Mouse (Mus musculus): ENCODE results near the gene Kdm1b. TPM values are rescaled to one million over a fixed set of nuclear protein-coding genes. Genes with fewer than 3 reads are reported as not detected.

Gene Kdm1b
- polyA plus RNA-seq, 1 experiment, result 0.45 TPM

GRCm38 (mm10) chr13:47053971-47054370 lies 10.7 kb downstream of the Kdm1b start:
- H3K4me3 ChIP-seq (replicated peaks), result peak overlapping the region; percentile 23
- no peaks in the 10 kb centered on the region for H3K27me3 ChIP-seq (replicated peaks)
- H3K9me3 ChIP-seq, result no peaks in the 10 kb centered on the region
- no peak for TF ChIP-seq GATA1 (IDR thresholded peaks at IDR 0.05; ENCODE audit: borderline replicate concordance, low read length)
- TF ChIP-seq FLI1 (IDR thresholded peaks at IDR 0.05; ENCODE audit: low read length), result no peak
- peaks cover 69% of the 10 kb centered on the region for H3K36me3 ChIP-seq (replicated peaks; ENCODE audit: low read length)
- H3K4me1 ChIP-seq, result peaks cover 15% of the 10 kb centered on the region

- Histone ChIP-seq H3K9me3 (no peaks in the 10 kb centered on the region), H3K4me1 (peaks cover 15% of the 10 kb centered on the region), H3K4me3 (replicated peaks) (peak overlapping the region; percentile 46), H3K27me3 (replicated peaks) (no peaks in the 10 kb centered on the region), H3K36me3 (replicated peaks; ENCODE audit: low read length) (peaks cover 68% of the 10 kb centered on the region)
- no peak for TF ChIP-seq FLI1 (IDR thresholded peaks at IDR 0.05; ENCODE audit: low read length)
- TF ChIP-seq GATA1 (IDR thresholded peaks at IDR 0.05; ENCODE audit: borderline replicate concordance, low read length), result no peak
These were observed 12.8 kb downstream of the Kdm1b start for GRCm38 (mm10) chr13:47056126-47056525.

- TF ChIP-seq FLI1 (IDR thresholded peaks at IDR 0.05; ENCODE audit: low read length), result no peak
- TF ChIP-seq GATA1 (IDR thresholded peaks at IDR 0.05; ENCODE audit: borderline replicate concordance, low read length), result no peak
- H3K4me1 ChIP-seq, result peaks cover 15% of the 10 kb centered on the region
- peaks cover 68% of the 10 kb centered on the region for H3K36me3 ChIP-seq (replicated peaks; ENCODE audit: low read length)
These were observed 13.5 kb downstream of the Kdm1b start for GRCm38 (mm10) chr13:47056781-47057180.

GRCm38 (mm10) chr13:47062756-47063155 lies 19.5 kb downstream of the Kdm1b start:
- H3K4me1 ChIP-seq, result peaks cover 18% of the 10 kb centered on the region
- no peak overlapping the region for H3K4me3 ChIP-seq (replicated peaks)
- TF ChIP-seq FLI1 (IDR thresholded peaks at IDR 0.05; ENCODE audit: low read length) (no peak), GATA1 (IDR thresholded peaks at IDR 0.05; ENCODE audit: borderline replicate concordance, low read length) (no peak)
- no peaks in the 10 kb centered on the region for H3K27me3 ChIP-seq (replicated peaks)
- H3K9me3 ChIP-seq, result no peaks in the 10 kb centered on the region
- peaks cover 74% of the 10 kb centered on the region for H3K36me3 ChIP-seq (replicated peaks; ENCODE audit: low read length)

More at GRCm38 (mm10) chr13:47056781-47057180, 13.5 kb downstream of the Kdm1b start:
- H3K9me3 ChIP-seq, result no peaks in the 10 kb centered on the region
- H3K27me3 ChIP-seq (replicated peaks), result no peaks in the 10 kb centered on the region
- H3K4me3 ChIP-seq (replicated peaks), result no peak overlapping the region

GRCm38 (mm10) chr13:47063985-47064760 lies 20.9 kb downstream of the Kdm1b start:
- H3K9me3 ChIP-seq, result no peaks in the 10 kb centered on the region
- H3K4me3 ChIP-seq (replicated peaks), result no peak overlapping the region
- H3K4me1 ChIP-seq, result peaks cover 18% of the 10 kb centered on the region
- H3K36me3 ChIP-seq (replicated peaks; ENCODE audit: low read length), result peaks cover 73% of the 10 kb centered on the region
- no peaks in the 10 kb centered on the region for H3K27me3 ChIP-seq (replicated peaks)
- TF ChIP-seq FLI1 (IDR thresholded peaks at IDR 0.05; ENCODE audit: low read length) (no peak), GATA1 (IDR thresholded peaks at IDR 0.05; ENCODE audit: borderline replicate concordance, low read length) (no peak)

GRCm38 (mm10) chr13:47066516-47066915 lies 23.2 kb downstream of the Kdm1b start:
- peaks cover 18% of the 10 kb centered on the region for H3K4me1 ChIP-seq

GRCm38 (mm10) chr13:47067001-47067400 lies 23.7 kb downstream of the Kdm1b start:
- no peaks in the 10 kb centered on the region for H3K9me3 ChIP-seq
- TF ChIP-seq FLI1 (IDR thresholded peaks at IDR 0.05; ENCODE audit: low read length) (no peak), GATA1 (IDR thresholded peaks at IDR 0.05; ENCODE audit: borderline replicate concordance, low read length) (no peak)
- H3K27me3 ChIP-seq (replicated peaks), result no peaks in the 10 kb centered on the region
- peaks cover 63% of the 10 kb centered on the region for H3K36me3 ChIP-seq (replicated peaks; ENCODE audit: low read length)
- no peak overlapping the region for H3K4me3 ChIP-seq (replicated peaks)
- peaks cover 18% of the 10 kb centered on the region for H3K4me1 ChIP-seq

More at GRCm38 (mm10) chr13:47066516-47066915, 23.2 kb downstream of the Kdm1b start:
- TF ChIP-seq FLI1 (IDR thresholded peaks at IDR 0.05; ENCODE audit: low read length) (no peak), GATA1 (IDR thresholded peaks at IDR 0.05; ENCODE audit: borderline replicate concordance, low read length) (no peak)
- Histone ChIP-seq H3K4me3 (replicated peaks) (no peak overlapping the region), H3K27me3 (replicated peaks) (no peaks in the 10 kb centered on the region), H3K36me3 (replicated peaks; ENCODE audit: low read length) (peaks cover 62% of the 10 kb centered on the region), H3K9me3 (no peaks in the 10 kb centered on the region)

GRCm38 (mm10) chr13:47070329-47071080 lies 27.2 kb downstream of the Kdm1b start:
- peaks cover 65% of the 10 kb centered on the region for H3K36me3 ChIP-seq (replicated peaks; ENCODE audit: low read length)
- no peak for TF ChIP-seq GATA1 (IDR thresholded peaks at IDR 0.05; ENCODE audit: borderline replicate concordance, low read length)
- TF ChIP-seq FLI1 (IDR thresholded peaks at IDR 0.05; ENCODE audit: low read length), result no peak

GRCm38 (mm10) chr13:47071871-47072270 lies 28.6 kb downstream of the Kdm1b start:
- H3K4me1 ChIP-seq, result peaks cover 7% of the 10 kb centered on the region; the same call in 1 of the 2 replicates
- TF ChIP-seq GATA1 (IDR thresholded peaks at IDR 0.05; ENCODE audit: borderline replicate concordance, low read length), result no peak
- no peak for TF ChIP-seq FLI1 (IDR thresholded peaks at IDR 0.05; ENCODE audit: low read length)
- H3K4me3 ChIP-seq (replicated peaks), result no peak overlapping the region
- no peaks in the 10 kb centered on the region for H3K9me3 ChIP-seq
- no peaks in the 10 kb centered on the region for H3K27me3 ChIP-seq (replicated peaks)
- H3K36me3 ChIP-seq (replicated peaks; ENCODE audit: low read length), result peaks cover 57% of the 10 kb centered on the region

More at GRCm38 (mm10) chr13:47070329-47071080, 27.2 kb downstream of the Kdm1b start:
- no peaks in the 10 kb centered on the region for H3K27me3 ChIP-seq (replicated peaks)
- H3K4me1 ChIP-seq, result peaks cover 6% of the 10 kb centered on the region; the same call in 1 of the 2 replicates
- H3K9me3 ChIP-seq, result no peaks in the 10 kb centered on the region
- H3K4me3 ChIP-seq (replicated peaks), result no peak overlapping the region
